Mouse (Mus musculus) midbrain, postnatal 0 days (tissue): ENCODE results near the gene Mgll. TPM values are rescaled to one million over a fixed set of nuclear protein-coding genes. Genes with fewer than 3 reads are reported as not detected.
A peak's percentile ranks its signal among the peaks of the same experiment; 100 is the strongest.

Source experiments
- ATAC-seq: fragments of 200-750 bp; cut with Nextera tagmentation; 2 replicates; pipeline ENCODE4 v1.8.0; 2017; ENCODE audit warnings: moderate number of reproducible peaks, mild to moderate bottlenecking, moderate TSS enrichment, moderate library complexity; ENCODE audit not compliant: low FRiP score
- DNase-seq: peaks from one replicate; pipeline ENCODE4 v3.0.0-alpha.2; 2015; ENCODE audit warnings: low spot score
- H3K27ac ChIP-seq: fragments of 300-500 bp; sonication (generic); 2 replicates; pipeline ENCODE4 v1.5.1; 2014; ENCODE audit warnings: low read depth, mild to moderate bottlenecking, low read length, mixed read lengths
- H3K27me3 ChIP-seq: fragments of 300-500 bp; sonication (generic); 2 replicates; pipeline ENCODE4 v1.6.1; 2014; ENCODE audit warnings: low read length, control low read depth, mixed read lengths; ENCODE audit not compliant: insufficient read depth
- H3K36me3 ChIP-seq: fragments of 300-500 bp; sonication (generic); 2 replicates; pipeline ENCODE4 v1.6.1; 2014; ENCODE audit warnings: low read length, control low read depth, mixed read lengths; ENCODE audit not compliant: insufficient read depth
- H3K4me1 ChIP-seq: fragments of 300-500 bp; sonication (generic); 2 replicates; pipeline ENCODE4 v1.6.1; 2014; ENCODE audit warnings: mild to moderate bottlenecking, control low read depth, antibody characterized with exemption, low read length, mixed read lengths; ENCODE audit not compliant: insufficient read depth
- H3K4me2 ChIP-seq: fragments of 300-500 bp; sonication (generic); 2 replicates; pipeline ENCODE4 v1.6.1; 2014; ENCODE audit warnings: low read depth, mild to moderate bottlenecking, low read length, mixed read lengths; ENCODE audit not compliant: poor library complexity, severe bottlenecking
- H3K4me3 ChIP-seq: fragments of 300-500 bp; sonication (generic); 2 replicates; pipeline ENCODE4 v1.5.1; 2014; ENCODE audit warnings: low read depth, mild to moderate bottlenecking, low read length, moderate library complexity
- H3K9ac ChIP-seq: fragments of 300-500 bp; sonication (generic); replicated peaks from 2 replicates; pipeline ENCODE4 v1.6.1; 2014; ENCODE audit warnings: mild to moderate bottlenecking, low read length, moderate library complexity, mixed read lengths; ENCODE audit not compliant: poor library complexity, severe bottlenecking
- H3K9me3 ChIP-seq: fragments of 300-500 bp; sonication (generic); 2 replicates; pipeline ENCODE4 v1.6.1; 2016; ENCODE audit warnings: low read length, control low read depth
- CTCF ChIP-seq: IDR thresholded peaks from 2 replicates; pipeline ENCODE4 v1.5.1; 2016; ENCODE audit warnings: antibody characterized with exemption, mild to moderate bottlenecking
- WGBS: fragments of 180-500 bp; shearing (Covaris S2); extraction: QIAGEN DNeasy Blood & Tissue Kit; methylation state at CpG from one replicate; pipeline ENCODE4 v1.1.7; 2014; 5-methylcytosine and 5-hydroxymethylcytosine counted together
- polyA plus RNA-seq: library from polyadenylated mRNA; unstranded; fragments of >200 nt; fragmentation: Nextera tagmentation; extraction: Ambion mirVana; gene quantifications from 2 replicates; pipeline ENCODE4 v1.2.1, GENCODE M21; 2015
- total RNA-seq: library from RNA; depleted of rRNA; stranded (reverse); fragments of >200 nt; gene quantifications from 2 replicates; pipeline ENCODE4 v1.2.3, GENCODE M21; 2014

Mgll gene
- total and polyA plus RNA-seq, 2 experiments from 2014 or later, result 50.6 to 62.3 TPM

- ATAC-seq, result no peak
- Histone ChIP-seq H3K27me3 (no peaks in the 10 kb centered on the region), H3K9me3 (no peaks in the 10 kb centered on the region), H3K36me3 (peaks cover 11% of the 10 kb centered on the region), H3K4me1 (peaks cover 6% of the 10 kb centered on the region; the same call in 1 of the 2 replicates), H3K27ac (no peak overlapping the region), H3K4me2 (no peak overlapping the region), H3K9ac (no peak overlapping the region), H3K4me3 (no peak overlapping the region)
- no peak for DNase-seq
- TF ChIP-seq CTCF, result no peak
- WGBS, result 88% methylated on average over 7 of the region's 7 CpGs
These were observed 145.2 kb downstream of the Mgll start for GRCm38 (mm10) chr6:88869459-88869858.

- Histone ChIP-seq H3K27me3 (no peaks in the 10 kb centered on the region), H3K36me3 (peaks cover 3% of the 10 kb centered on the region; the same call in 1 of the 2 replicates), H3K4me3 (no peak overlapping the region), H3K4me1 (peaks cover 6% of the 10 kb centered on the region; the same call in 1 of the 2 replicates), H3K9ac (no peak overlapping the region), H3K27ac (no peak overlapping the region), H3K9me3 (no peaks in the 10 kb centered on the region), H3K4me2 (0 out of 2 replicates have a peak overlapping the region, but pooled peaks have one; percentile 92)
- peak; percentile 31 for DNase-seq
- no peak for TF ChIP-seq CTCF
- ATAC-seq, result no peak
- 48% methylated on average over 4 of the region's 4 CpGs for WGBS
These were observed 146.4 kb downstream of the Mgll start for GRCm38 (mm10) chr6:88870594-88870993.

DNA sequence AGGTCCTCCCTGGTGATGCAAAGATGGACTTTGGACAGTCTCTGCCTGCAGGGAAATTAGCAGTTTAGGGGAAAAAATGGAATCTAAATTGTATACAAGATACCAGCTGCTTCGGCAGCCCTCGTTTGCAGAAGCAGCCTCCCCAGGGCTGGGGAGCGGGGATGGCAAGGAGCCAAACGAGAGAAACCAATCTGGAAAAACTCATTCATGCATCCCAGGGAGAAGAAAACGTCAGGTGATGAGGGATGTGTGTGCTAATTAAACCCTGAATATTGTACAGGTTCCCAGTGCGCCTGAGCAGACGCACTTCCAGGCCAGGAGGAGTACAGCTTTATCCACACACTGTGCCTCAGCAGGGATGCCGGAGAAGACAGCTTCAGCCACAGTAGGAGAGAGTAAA, 147.3 kb downstream of the Mgll start:
- Histone ChIP-seq H3K36me3 (peaks cover under 1% of the 10 kb centered on the region; the same call in 1 of the 2 replicates), H3K4me2 (peak overlapping the region; percentile 92), H3K27me3 (no peaks in the 10 kb centered on the region), H3K9me3 (no peaks in the 10 kb centered on the region), H3K4me1 (peaks cover 6% of the 10 kb centered on the region; the same call in 1 of the 2 replicates), H3K9ac (no peak overlapping the region), H3K27ac (no peak overlapping the region), H3K4me3 (peak overlapping the region; percentile 1; the same call in 1 of the 2 replicates)
- TF ChIP-seq CTCF, result no peak
- WGBS, result 24% methylated on average over 8 of the region's 8 CpGs
- DNase-seq (peak; percentile 74), ATAC-seq (no peak)

GRCm38 (mm10) chr6:88872811-88873210, 148.6 kb downstream of the Mgll start:
- H3K27ac ChIP-seq, result no peak overlapping the region
- peak overlapping the region; percentile 80 for H3K4me3 ChIP-seq
- peak overlapping the region; percentile 95 for H3K9ac ChIP-seq
- no peak for TF ChIP-seq CTCF
- 0 out of 2 replicates have a peak, but pooled peaks cover 6% of the 10 kb centered on the region for H3K4me1 ChIP-seq
- no peaks in the 10 kb centered on the region for H3K9me3 ChIP-seq
- no peaks in the 10 kb centered on the region for H3K27me3 ChIP-seq
- H3K4me2 ChIP-seq, result peak overlapping the region; percentile 92
- 7% methylated on average over 7 of the region's 7 CpGs for WGBS
- ATAC-seq (no peak), DNase-seq (peak; percentile 43)
- no peaks in the 10 kb centered on the region for H3K36me3 ChIP-seq

DNA sequence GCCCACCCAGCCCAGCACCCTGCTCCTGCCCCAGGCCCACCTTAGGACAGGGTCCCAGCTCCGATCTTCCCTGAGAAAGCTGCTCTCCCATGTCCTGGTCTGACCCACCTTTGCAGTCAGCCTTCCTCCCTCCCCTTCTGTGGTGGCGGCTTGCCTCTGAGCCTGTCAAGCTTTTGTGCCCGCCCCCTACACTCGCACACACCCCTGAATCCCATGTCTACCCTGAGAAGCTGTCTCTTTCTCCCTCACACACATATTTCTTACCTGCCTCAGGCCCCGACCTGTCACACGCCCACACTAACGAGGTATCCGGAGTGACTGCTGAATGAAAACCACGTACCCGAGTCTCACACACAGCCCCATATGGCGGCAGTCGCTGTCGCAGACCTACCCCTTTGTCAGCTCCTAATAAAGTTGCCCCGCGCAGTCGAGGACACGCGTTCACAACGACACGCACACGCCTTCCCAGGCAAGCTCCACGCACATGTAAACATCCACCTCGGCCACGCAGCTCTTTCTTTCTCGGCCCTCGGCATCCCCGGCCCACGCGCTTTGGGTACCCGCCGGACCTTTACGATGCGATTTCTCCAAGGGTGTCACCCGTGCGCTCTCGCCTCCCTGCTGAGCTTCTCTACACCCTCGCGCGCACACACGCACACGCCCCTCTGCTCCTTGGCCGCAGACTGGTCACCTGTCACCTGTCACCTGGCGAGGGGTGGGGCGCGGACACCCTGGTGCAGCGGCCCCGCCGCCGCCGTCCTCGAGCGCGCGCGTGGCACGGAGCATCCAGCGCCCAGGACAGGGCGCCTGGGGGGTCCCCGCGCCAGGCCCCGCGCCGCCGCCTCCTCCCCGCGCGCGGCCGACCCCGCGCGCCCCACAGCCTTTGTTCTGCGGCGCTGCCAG, 150.0 kb downstream of the Mgll start:
- no peaks in the 10 kb centered on the region for H3K9me3 ChIP-seq
- ATAC-seq (peak; percentile 72), DNase-seq (peak; percentile 67)
- H3K36me3 ChIP-seq, result no peaks in the 10 kb centered on the region
- H3K27me3 ChIP-seq, result no peaks in the 10 kb centered on the region
- peak overlapping the region; percentile 80 for H3K4me3 ChIP-seq
- whole genome bisulfite sequencing, result under 1% methylated on average over 65 of the region's 74 CpGs
- TF ChIP-seq CTCF, result no peak
- H3K4me1 ChIP-seq, result 0 out of 2 replicates have a peak, but pooled peaks cover 6% of the 10 kb centered on the region
- H3K27ac ChIP-seq, result peak overlapping the region; percentile 98
- peak overlapping the region; percentile 95 for H3K9ac ChIP-seq
- peak overlapping the region; percentile 92 for H3K4me2 ChIP-seq
